Mouse (Mus musculus) B cell, adult (primary cell): Measurements from ENCODE around the gene Cox8c. TPM values are rescaled to one million over a fixed set of nuclear protein-coding genes. Genes with fewer than 3 reads are reported as not detected.

ENCODE experiments used
- total RNA-seq: library from RNA; stranded (reverse); gene quantifications from 4 replicates; pipeline ENCODE4 v1.2.4, GENCODE M21; 2023; ENCODE audit not compliant: inconsistent age

Gene Cox8c
- total RNA-seq = not detected in 4 replicates

DNA sequence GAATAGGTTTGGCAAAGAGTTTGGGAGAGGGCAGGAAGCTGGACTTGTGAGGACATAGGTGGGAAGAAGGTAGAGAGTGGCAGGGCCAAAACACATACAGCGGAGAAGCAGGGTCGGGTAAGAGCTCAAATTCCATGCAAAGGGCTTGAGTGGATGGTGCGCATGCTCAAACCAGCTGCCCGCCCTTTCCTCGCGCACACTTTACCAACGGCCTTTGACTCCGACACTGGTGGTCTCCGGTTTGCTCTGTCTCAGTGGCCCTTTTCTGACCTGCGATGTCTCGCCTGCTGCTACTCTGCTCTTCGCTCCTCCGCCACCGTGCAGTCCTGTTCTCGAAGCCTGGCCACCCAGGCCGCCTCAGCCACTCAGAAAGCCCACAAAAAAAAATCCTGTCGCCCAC is at the start of gene Cox8c:
Cox8c (plus strand) TSS at position 226 of the 400 bp plus-strand sequence.

DNA sequence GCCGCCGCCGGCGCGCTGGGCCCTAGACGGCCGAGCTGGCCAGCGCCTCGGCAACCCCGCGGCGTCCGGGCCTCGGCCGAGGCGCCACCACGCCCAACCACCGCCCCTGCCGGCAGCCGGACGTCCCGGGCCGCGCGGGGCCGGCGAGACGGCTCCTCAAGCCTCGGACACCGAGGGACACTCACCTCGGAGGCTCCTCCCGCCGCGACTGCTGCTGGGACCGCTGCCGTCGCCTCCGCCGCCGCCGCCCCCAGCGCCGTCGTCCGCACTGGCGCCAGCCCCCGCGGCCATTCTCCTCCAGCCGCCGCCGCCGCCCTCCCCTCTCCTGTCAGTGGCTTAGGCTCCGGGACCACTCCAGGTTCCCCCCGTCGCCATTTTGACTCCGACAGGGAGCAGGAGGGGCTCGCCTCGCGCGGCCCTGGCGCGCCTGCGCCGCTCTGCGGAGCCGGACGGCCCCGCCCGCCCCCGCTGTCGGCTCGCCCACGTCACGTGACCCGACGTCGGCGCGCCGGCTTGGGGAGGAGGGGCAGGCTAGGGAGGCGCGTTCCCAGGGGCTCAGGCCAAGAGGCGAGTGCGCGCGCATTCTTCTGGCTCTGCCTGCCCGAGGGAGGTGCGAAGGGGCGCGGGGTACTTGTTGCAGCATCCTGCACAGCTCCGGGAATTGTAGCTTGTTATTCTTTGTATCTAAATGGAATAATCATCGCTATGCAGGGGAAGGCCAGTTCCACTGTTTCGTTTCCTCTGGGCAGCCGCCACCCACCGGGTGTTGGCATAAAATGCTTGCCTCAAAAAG is 20.9 kb upstream of the Cox8c start, which contains the start of gene Btbd7:
Btbd7 (minus strand) TSS at position 441 of the 793 bp plus-strand sequence.

DNA sequence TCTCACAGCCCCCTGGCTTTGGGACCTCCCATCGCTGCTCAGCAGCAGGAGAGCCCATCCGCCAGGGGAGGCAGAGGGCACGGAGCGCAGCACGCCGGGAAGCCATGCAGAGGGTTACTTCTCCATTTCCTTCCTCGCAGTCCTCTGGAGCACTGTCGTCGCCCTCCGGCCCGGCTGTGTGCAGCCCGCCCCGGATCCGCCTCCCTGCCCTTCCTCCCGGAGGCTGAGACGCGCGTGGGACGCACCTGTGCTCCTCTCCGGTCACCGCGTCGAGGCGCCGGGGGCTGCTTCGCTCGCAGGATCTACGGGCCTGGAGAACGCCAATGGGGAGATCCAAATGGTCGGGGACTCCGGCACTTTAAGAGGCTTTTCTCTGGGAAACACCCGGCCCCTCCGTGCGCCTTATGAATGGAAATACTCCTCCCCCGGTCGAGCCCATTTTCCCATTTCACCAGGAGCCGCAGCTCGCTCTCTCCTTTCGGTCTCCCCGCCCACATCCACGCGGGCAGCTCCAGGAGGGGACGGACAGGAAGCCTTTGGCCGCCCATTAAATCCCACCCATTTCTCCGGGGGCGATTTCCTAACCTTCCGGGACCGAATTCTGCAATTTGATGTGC is 49.8 kb downstream of the Cox8c start, which contains the start of gene Unc79:
Unc79 (plus strand) TSS at position 82 of the 617 bp plus-strand sequence.

Other genes starting within 250 kb of the Cox8c start
- gene Itpk1, start 194.4 kb upstream of the Cox8c start, total RNA-seq = 21.7 to 37.4 TPM (median 27.3 TPM) in 4 replicates
- gene Moap1, start 155.7 kb upstream of the Cox8c start, total RNA-seq = 12.2 to 18.1 TPM (median 13.1 TPM) in 4 replicates
- gene Tmem251, start 155.6 kb upstream of the Cox8c start, total RNA-seq = 33.9 to 37.1 TPM (median 34.8 TPM) in 4 replicates
- not detected in 4 replicates for gene Gm28051, start 141.6 kb upstream of the Cox8c start, total RNA-seq
- gene Gon7, start 141.5 kb upstream of the Cox8c start, total RNA-seq = 26.8 to 33.8 TPM (median 29.3 TPM) in 4 replicates
- 19.4 to 24.7 TPM (median 21.0 TPM) in 4 replicates for gene Ubr7, start 141.3 kb upstream of the Cox8c start, total RNA-seq
- 6.5 to 7.8 TPM (median 6.9 TPM) in 4 replicates for gene Gm20604, start 140.6 kb upstream of the Cox8c start, total RNA-seq
- gene Btbd7, start 20.8 kb upstream of the Cox8c start, total RNA-seq = 36.3 to 44.1 TPM (median 41.2 TPM) in 4 replicates
- not detected in 4 replicates for gene Unc79, start 49.5 kb downstream of the Cox8c start, total RNA-seq